Mouse (Mus musculus) spleen, adult 2 months (tissue): ENCODE measurements around the gene Pidd1. TPM values are rescaled to one million over a fixed set of nuclear protein-coding genes. Genes with fewer than 3 reads are reported as not detected.

Experiments
- DNase-seq, 2 experiments: peaks; one replicate each; pipeline versions ENCODE4 v3.0.0 to v3.0.0-alpha.2; 2012 to 2021; ENCODE audit warnings: low spot score in 2 of 2, low read depth in 1 of 2
- H3K27ac ChIP-seq: fragments of 200-500 bp; 2 replicates; pipeline ENCODE4 v1.5.1; 2012; ENCODE audit warnings: low read length, inconsistent platforms; ENCODE audit not compliant: insufficient read depth
- H3K27me3 ChIP-seq: fragments of 200-500 bp; 2 replicates; pipeline ENCODE4 v1.6.1; 2012; ENCODE audit warnings: mild to moderate bottlenecking, moderate library complexity, low read length, inconsistent platforms; ENCODE audit not compliant: control insufficient read depth, insufficient read depth
- H3K36me3 ChIP-seq: fragments of 200-500 bp; 2 replicates; pipeline ENCODE4 v1.6.1; 2012; ENCODE audit warnings: mild to moderate bottlenecking, low read length, inconsistent platforms; ENCODE audit not compliant: control insufficient read depth, insufficient read depth
- H3K4me1 ChIP-seq: fragments of 200-500 bp; 2 replicates; pipeline ENCODE4 v1.6.1; 2011; ENCODE audit warnings: inconsistent platforms; ENCODE audit not compliant: control insufficient read depth, insufficient read depth, insufficient read length
- H3K4me3 ChIP-seq: fragments of 200-500 bp; 2 replicates; pipeline ENCODE4 v1.5.1; 2011; ENCODE audit warnings: mild to moderate bottlenecking, inconsistent platforms; ENCODE audit not compliant: insufficient read depth, insufficient read length; ENCODE audit errors: extremely low read depth
- CTCF ChIP-seq: fragments of 200-500 bp; IDR thresholded peaks from 2 replicates; pipeline ENCODE4 v1.5.1; 2011; ENCODE audit warnings: mild to moderate bottlenecking, inconsistent platforms; ENCODE audit not compliant: insufficient read depth, insufficient read length, insufficient replicate concordance; ENCODE audit errors: extremely low read depth
- POLR2A ChIP-seq: fragments of 200-500 bp; IDR thresholded peaks from 2 replicates; pipeline ENCODE4 v1.6.1; 2011; ENCODE audit warnings: low read depth, low read length, inconsistent platforms
- WGBS: fragments of 180-500 bp; shearing (Covaris S2); methylation state at CpG from one replicate; pipeline ENCODE4 v1.1.7; 2018; 5-methylcytosine and 5-hydroxymethylcytosine counted together
- polyA plus RNA-seq: library from polyadenylated mRNA; depleted of rRNA; stranded (reverse); fragments of >200 nt; gene quantifications from 2 replicates; pipeline ENCODE4 v1.2.3, GENCODE M21; 2012

Pidd1 gene
- polyA plus RNA-seq, 1 experiment: 20.4 TPM

- Histone ChIP-seq H3K27me3 (peaks cover 7% of the 10 kb centered on the region; the same call in 1 of the 2 replicates), H3K4me3 (no peak overlapping the region), H3K4me1 (peaks cover 11% of the 10 kb centered on the region), H3K36me3 (no peaks in the 10 kb centered on the region), H3K27ac (no peak overlapping the region)
- no peak for DNase-seq
- TF ChIP-seq POLR2A (no peak), CTCF (no peak)
- 67% methylated on average over 5 of the region's 5 CpGs for WGBS
These were observed 40.6 kb upstream of the Pidd1 start for GRCm38 (mm10) chr7:141484186-141485120.

GRCm38 (mm10) chr7:141483114-141483653 is 39.4 kb upstream of the Pidd1 start:
- TF ChIP-seq POLR2A: no peak
- Histone ChIP-seq H3K36me3 (no peaks in the 10 kb centered on the region), H3K4me3 (no peak overlapping the region), H3K27ac (no peak overlapping the region), H3K4me1 (peaks cover 11% of the 10 kb centered on the region), H3K27me3 (peaks cover 7% of the 10 kb centered on the region; the same call in 1 of the 2 replicates)
- 91% methylated on average over 6 of the region's 6 CpGs for WGBS
- DNase-seq: no peak

- H3K27me3 ChIP-seq: peaks cover 7% of the 10 kb centered on the region; the same call in 1 of the 2 replicates
- peaks cover 14% of the 10 kb centered on the region for H3K4me1 ChIP-seq
- DNase-seq: no peak
- H3K4me3 ChIP-seq: peak overlapping the region; percentile 45; the same call in 1 of the 2 replicates
- TF ChIP-seq CTCF (no peak), POLR2A (no peak)
- H3K27ac ChIP-seq: no peak overlapping the region
- H3K36me3 ChIP-seq: no peaks in the 10 kb centered on the region
- WGBS: 77% methylated on average over 11 of the region's 11 CpGs
These were observed 38.8 kb upstream of the Pidd1 start for GRCm38 (mm10) chr7:141482531-141483024.

GRCm38 (mm10) chr7:141481498-141482401 is 37.9 kb upstream of the Pidd1 start:
- no peak for DNase-seq
- H3K4me3 ChIP-seq: peak overlapping the region; percentile 45
- no peaks in the 10 kb centered on the region for H3K36me3 ChIP-seq
- H3K27ac ChIP-seq: no peak overlapping the region
- WGBS: 5% methylated on average over 81 of the region's 81 CpGs
- peaks cover 7% of the 10 kb centered on the region; the same call in 1 of the 2 replicates for H3K27me3 ChIP-seq
- H3K4me1 ChIP-seq: peaks cover 14% of the 10 kb centered on the region
- TF ChIP-seq POLR2A (no peak), CTCF (peak; percentile 10; the same call in 1 of the 2 replicates)

GRCm38 (mm10) chr7:141480842-141481497 is 37.1 kb upstream of the Pidd1 start:
- DNase-seq: peak; percentile 73 to 84
- Histone ChIP-seq H3K36me3 (no peaks in the 10 kb centered on the region), H3K4me3 (peak overlapping the region; percentile 45; the same call in 1 of the 2 replicates), H3K4me1 (peaks cover 17% of the 10 kb centered on the region), H3K27me3 (peaks cover 9% of the 10 kb centered on the region; the same call in 1 of the 2 replicates), H3K27ac (peak overlapping the region; percentile 2; the same call in 1 of the 2 replicates)
- no peak for TF ChIP-seq POLR2A
- TF ChIP-seq CTCF: peak; percentile 91; the same call in 1 of the 2 replicates
- 6% methylated on average over 10 of the region's 10 CpGs for WGBS

GRCm38 (mm10) chr7:141478270-141478748 is 34.5 kb upstream of the Pidd1 start:
- peak overlapping the region; percentile 25; the same call in 1 of the 2 replicates for H3K27ac ChIP-seq
- no peak for TF ChIP-seq POLR2A
- no peak for TF ChIP-seq CTCF
- no peaks in the 10 kb centered on the region for H3K36me3 ChIP-seq
- DNase-seq: no peak
- no peak overlapping the region for H3K4me3 ChIP-seq
- 13% methylated on average over 5 of the region's 5 CpGs for WGBS
- H3K4me1 ChIP-seq: peaks cover 23% of the 10 kb centered on the region
- H3K27me3 ChIP-seq: peaks cover 14% of the 10 kb centered on the region
